ENCODE assay signal across 12 mouse cellular contexts in the genomic region with DNA sequence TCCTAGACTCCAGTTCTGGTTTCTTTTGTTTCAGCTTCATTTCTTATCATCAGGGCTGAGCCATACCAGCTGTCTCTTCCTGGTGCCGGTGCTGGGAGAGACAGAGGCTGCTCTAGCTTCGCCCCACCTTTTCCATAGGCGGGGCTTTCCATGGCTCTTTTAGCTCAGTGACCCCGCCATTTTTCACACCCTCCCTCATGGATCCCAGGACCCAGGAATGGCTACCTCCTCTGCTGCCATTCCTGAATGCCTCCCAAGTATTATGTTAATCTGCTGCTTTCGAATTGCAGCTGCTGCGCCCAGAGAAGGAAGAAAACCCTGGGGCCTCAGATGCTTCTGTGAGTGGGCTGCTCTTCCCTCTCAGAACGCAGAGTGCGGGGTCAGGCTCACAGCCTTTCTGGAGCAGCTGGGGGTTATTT.
A peak's percentile ranks its signal among the peaks of the same experiment; 100 is the strongest.
DNase-seq lines count a peak whose midpoint lies in the region; ATAC-seq lines count a peak whose summit lies in the region.
"Had no signal": no experiment of that assay in that cellular context is flagged by ENCODE, and none has a peak within 500 bp of the region (broad histone marks: within the 10 kb centered on the region; RNA-seq: fewer than 3 reads in every experiment).

No protein-coding gene starts in this region.

- 49% methylated on average over 8 of the region's 8 CpGs for WGBS in midbrain, embryonic 13.5 days
- 51% methylated on average over 8 of the region's 8 CpGs for WGBS in midbrain, embryonic 15.5 days
- WGBS in hindbrain, embryonic 14.5 days = 52% methylated on average over 8 of the region's 8 CpGs

- peaks cover 10% of the 10 kb centered on the region for H3K4me1 ChIP-seq in midbrain, embryonic 13.5 days (replicated peaks)
- no peaks in the 10 kb centered on the region for H3K4me1 ChIP-seq in midbrain, embryonic 15.5 days
- H3K4me1 ChIP-seq in hindbrain, embryonic 14.5 days (replicated peaks; ENCODE audit: control insufficient read depth, insufficient read depth, low read length) = no peaks in the 10 kb centered on the region

- no peak overlapping the region for H3K4me3 ChIP-seq in midbrain, embryonic 13.5 days (replicated peaks)
- no peak overlapping the region for H3K4me3 ChIP-seq in midbrain, embryonic 15.5 days
- no peak overlapping the region for H3K4me3 ChIP-seq in hindbrain, embryonic 14.5 days (replicated peaks; ENCODE audit: low read length)

- DNase-seq in frontal cortex, adult 2 months (ENCODE audit: extremely low spot score in 1 of 2, low spot score in 1 of 2) = peak; percentile 44 to 57
- no peak for DNase-seq in frontal cortex, postnatal 14 days (ENCODE audit: low spot score in 2 of 2)
- DNase-seq in heart, postnatal 10 days = peak; percentile 39 to 41
- DNase-seq in right cerebral cortex, postnatal 36 days (ENCODE audit: low spot score in 2 of 2) = peak; percentile 5 to 50
- DNase-seq in hindbrain, embryonic 14.5 days (ENCODE audit: low spot score) = no peak
- no peak for DNase-seq in adrenal gland, adult 18-20 months (ENCODE audit: low spot score in 2 of 2)
- DNase-seq: cerebellum, postnatal 10 days; spleen, adult 18-20 months had no signal

- H3K27me3 ChIP-seq in midbrain, embryonic 13.5 days = no peaks in the 10 kb centered on the region
- H3K27me3 ChIP-seq in midbrain, embryonic 15.5 days (replicated peaks) = no peaks in the 10 kb centered on the region
- H3K27me3 ChIP-seq in hindbrain, embryonic 14.5 days (ENCODE audit: control insufficient read depth, insufficient read depth, low read length) = no peaks in the 10 kb centered on the region

- H3K36me3 ChIP-seq in midbrain, embryonic 13.5 days = no peaks in the 10 kb centered on the region
- H3K36me3 ChIP-seq in midbrain, embryonic 15.5 days (replicated peaks) = no peaks in the 10 kb centered on the region
- no peaks in the 10 kb centered on the region for H3K36me3 ChIP-seq in hindbrain, embryonic 14.5 days (replicated peaks; ENCODE audit: control insufficient read depth, insufficient read depth)

- H3K4me2 ChIP-seq in midbrain, embryonic 13.5 days (replicated peaks) = no peak overlapping the region
- H3K4me2 ChIP-seq in midbrain, embryonic 15.5 days = no peak overlapping the region
- H3K4me2 ChIP-seq in hindbrain, embryonic 14.5 days (replicated peaks) = no peak overlapping the region

- peak; percentile 68 for ATAC-seq in midbrain, embryonic 13.5 days
- ATAC-seq in midbrain, embryonic 15.5 days (replicated peaks) = no peak
- ATAC-seq in hindbrain, embryonic 14.5 days (ENCODE audit: low FRiP score) = no peak
- ATAC-seq: forebrain, embryonic 14.5 days; hindbrain, postnatal 0 days had no signal

- intact Hi-C loops in heart, postnatal 10 days (cut with DNase I) = no loop called here

- no peaks in the 10 kb centered on the region for H3K9me3 ChIP-seq in midbrain, embryonic 13.5 days
- no peaks in the 10 kb centered on the region for H3K9me3 ChIP-seq in midbrain, embryonic 15.5 days
- H3K9me3 ChIP-seq in hindbrain, embryonic 14.5 days (ENCODE audit: control insufficient read depth, low read length) = no peaks in the 10 kb centered on the region

- no peak overlapping the region for H3K9ac ChIP-seq in midbrain, embryonic 13.5 days (replicated peaks)
- no peak overlapping the region for H3K9ac ChIP-seq in midbrain, embryonic 15.5 days
- no peak overlapping the region for H3K9ac ChIP-seq in hindbrain, embryonic 14.5 days

- H3K27ac ChIP-seq in midbrain, embryonic 13.5 days = no peak overlapping the region
- H3K27ac ChIP-seq in midbrain, embryonic 15.5 days = no peak overlapping the region
- no peak overlapping the region for H3K27ac ChIP-seq in hindbrain, embryonic 14.5 days
- H3K27ac ChIP-seq: hindbrain, postnatal 0 days had no signal

Comparison
In these comparisons a context has a peak if more than half of its experiments do, and no peak if none do; other contexts are left out.
1. DNase-seq: peak in frontal cortex, adult 2 months (2 of 2), heart, postnatal 10 days (2 of 2) and right cerebral cortex, postnatal 36 days (2 of 2); none in frontal cortex, postnatal 14 days (0 of 2), hindbrain, embryonic 14.5 days (single experiment) and adrenal gland, adult 18-20 months (0 of 2).